Mouse (Mus musculus) lung, embryonic 15.5 days (tissue): ENCODE data around the gene Cbl. TPM values are rescaled to one million over a fixed set of nuclear protein-coding genes. Genes with fewer than 3 reads are reported as not detected.
A peak's percentile ranks its signal among the peaks of the same experiment; 100 is the strongest.

Source experiments
- ATAC-seq: fragments of 200-750 bp; cut with Nextera tagmentation; 2 replicates; pipeline ENCODE4 v1.8.0; 2017; ENCODE audit warnings: moderate number of reproducible peaks, borderline replicate concordance; ENCODE audit not compliant: low FRiP score, low TSS enrichment; ENCODE audit errors: extremely low read depth
- H3K27ac ChIP-seq: fragments of 300-500 bp; sonication (generic); 2 replicates; pipeline ENCODE4 v1.5.1; 2015; ENCODE audit warnings: moderate library complexity, mild to moderate bottlenecking, inconsistent platforms
- H3K27me3 ChIP-seq: fragments of 300-500 bp; sonication (generic); 2 replicates; pipeline ENCODE4 v1.6.1; 2015; ENCODE audit warnings: inconsistent platforms
- H3K36me3 ChIP-seq: fragments of 300-500 bp; sonication (generic); 2 replicates; pipeline ENCODE4 v1.6.1; 2015; ENCODE audit warnings: inconsistent platforms
- H3K4me1 ChIP-seq: fragments of 300-500 bp; sonication (generic); 2 replicates; pipeline ENCODE4 v1.6.1; 2015; ENCODE audit warnings: inconsistent platforms
- H3K4me2 ChIP-seq: fragments of 300-500 bp; sonication (generic); 2 replicates; pipeline ENCODE4 v1.6.1; 2015; ENCODE audit warnings: inconsistent platforms, mild to moderate bottlenecking, moderate library complexity
- H3K4me3 ChIP-seq: fragments of 300-500 bp; sonication (generic); 2 replicates; pipeline ENCODE4 v1.5.1; 2015; ENCODE audit warnings: mild to moderate bottlenecking, inconsistent platforms
- H3K9ac ChIP-seq: fragments of 300-500 bp; sonication (generic); 2 replicates; pipeline ENCODE4 v1.6.1; 2015; ENCODE audit warnings: inconsistent platforms
- H3K9me3 ChIP-seq: fragments of 300-500 bp; sonication (generic); 2 replicates; pipeline ENCODE4 v1.6.1; 2016; ENCODE audit warnings: inconsistent platforms
- WGBS: fragments of 180-500 bp; shearing (Covaris S2); methylation state at CpG from one replicate; pipeline ENCODE4 v1.1.7; 2015; 5-methylcytosine and 5-hydroxymethylcytosine counted together
- polyA plus RNA-seq: library from polyadenylated mRNA; unstranded; fragments of >200 nt; fragmentation: Nextera tagmentation; extraction: Ambion mirVana; gene quantifications from 2 replicates; pipeline ENCODE4 v1.2.1, GENCODE M21; 2015

Cbl gene
- polyA plus RNA-seq, 1 experiment from 2014 or later: 15.4 TPM

GRCm38 (mm10) chr9:44207840-44208239, 26.0 kb downstream of the Cbl start:
- Histone ChIP-seq H3K36me3 (peaks cover 4% of the 10 kb centered on the region; the same call in 1 of the 2 replicates), H3K27ac (no peak overlapping the region), H3K4me2 (no peak overlapping the region), H3K9me3 (no peaks in the 10 kb centered on the region), H3K4me1 (no peaks in the 10 kb centered on the region), H3K27me3 (no peaks in the 10 kb centered on the region), H3K9ac (no peak overlapping the region), H3K4me3 (no peak overlapping the region)
- 91% methylated on average over 2 of the region's 2 CpGs for WGBS
- no peak for ATAC-seq

GRCm38 (mm10) chr9:44200458-44200857, 33.4 kb downstream of the Cbl start:
- no peak for ATAC-seq
- Histone ChIP-seq H3K4me3 (no peak overlapping the region), H3K27me3 (no peaks in the 10 kb centered on the region), H3K9ac (no peak overlapping the region), H3K27ac (no peak overlapping the region), H3K36me3 (peaks cover 19% of the 10 kb centered on the region), H3K4me1 (0 out of 2 replicates have a peak, but pooled peaks cover 8% of the 10 kb centered on the region), H3K9me3 (no peaks in the 10 kb centered on the region), H3K4me2 (no peak overlapping the region)
- WGBS: 70% methylated on average over 3 of the region's 3 CpGs

GRCm38 (mm10) chr9:44199580-44199979, 34.3 kb downstream of the Cbl start:
- Histone ChIP-seq H3K4me3 (no peak overlapping the region), H3K9ac (no peak overlapping the region), H3K27me3 (no peaks in the 10 kb centered on the region), H3K27ac (peak overlapping the region; percentile 55; the same call in 1 of the 2 replicates), H3K36me3 (peaks cover 19% of the 10 kb centered on the region), H3K9me3 (no peaks in the 10 kb centered on the region), H3K4me2 (no peak overlapping the region), H3K4me1 (0 out of 2 replicates have a peak, but pooled peaks cover 8% of the 10 kb centered on the region)
- no peak for ATAC-seq

- H3K27me3 ChIP-seq: no peaks in the 10 kb centered on the region
- WGBS: 58% methylated on average over 3 of the region's 3 CpGs
Measured at GRCm38 (mm10) chr9:44199166-44199565, 34.7 kb downstream of the Cbl start.

GRCm38 (mm10) chr9:44196354-44196753, 37.5 kb downstream of the Cbl start:
- WGBS: 83% methylated on average over 4 of the region's 4 CpGs
- Histone ChIP-seq H3K9me3 (no peaks in the 10 kb centered on the region), H3K27me3 (no peaks in the 10 kb centered on the region), H3K9ac (no peak overlapping the region), H3K4me2 (no peak overlapping the region), H3K27ac (no peak overlapping the region), H3K36me3 (peaks cover 19% of the 10 kb centered on the region), H3K4me3 (no peak overlapping the region), H3K4me1 (0 out of 2 replicates have a peak, but pooled peaks cover 8% of the 10 kb centered on the region)
- ATAC-seq: no peak

More at GRCm38 (mm10) chr9:44199166-44199565, 34.7 kb downstream of the Cbl start:
- Histone ChIP-seq H3K4me3 (no peak overlapping the region), H3K9me3 (no peaks in the 10 kb centered on the region), H3K27ac (peak overlapping the region; percentile 55; the same call in 1 of the 2 replicates), H3K4me2 (no peak overlapping the region), H3K4me1 (0 out of 2 replicates have a peak, but pooled peaks cover 8% of the 10 kb centered on the region), H3K36me3 (peaks cover 19% of the 10 kb centered on the region), H3K9ac (no peak overlapping the region)
- ATAC-seq: no peak

- Histone ChIP-seq H3K9me3 (no peaks in the 10 kb centered on the region), H3K4me1 (0 out of 2 replicates have a peak, but pooled peaks cover 3% of the 10 kb centered on the region), H3K27ac (no peak overlapping the region), H3K27me3 (no peaks in the 10 kb centered on the region), H3K9ac (no peak overlapping the region), H3K4me3 (no peak overlapping the region), H3K4me2 (no peak overlapping the region), H3K36me3 (peaks cover 14% of the 10 kb centered on the region)
- ATAC-seq: no peak
- 44% methylated on average over 1 of the region's 1 CpGs for WGBS
Measured at GRCm38 (mm10) chr9:44194000-44194399, 39.8 kb downstream of the Cbl start.

GRCm38 (mm10) chr9:44192794-44193193, 41.1 kb downstream of the Cbl start:
- WGBS: 87% methylated on average over 5 of the region's 5 CpGs
- Histone ChIP-seq H3K9ac (no peak overlapping the region), H3K27me3 (no peaks in the 10 kb centered on the region)

GRCm38 (mm10) chr9:44192312-44192711, 41.5 kb downstream of the Cbl start:
- Histone ChIP-seq H3K27ac (no peak overlapping the region), H3K27me3 (no peaks in the 10 kb centered on the region), H3K4me2 (no peak overlapping the region), H3K4me1 (no peaks in the 10 kb centered on the region), H3K9me3 (no peaks in the 10 kb centered on the region), H3K9ac (no peak overlapping the region), H3K4me3 (no peak overlapping the region), H3K36me3 (no peaks in the 10 kb centered on the region)
- 83% methylated on average over 3 of the region's 3 CpGs for WGBS
- no peak for ATAC-seq

More at GRCm38 (mm10) chr9:44192794-44193193, 41.1 kb downstream of the Cbl start:
- Histone ChIP-seq H3K4me1 (no peaks in the 10 kb centered on the region), H3K4me3 (no peak overlapping the region), H3K9me3 (no peaks in the 10 kb centered on the region), H3K4me2 (no peak overlapping the region), H3K27ac (no peak overlapping the region), H3K36me3 (peaks cover 5% of the 10 kb centered on the region)
- no peak for ATAC-seq

- H3K4me3 ChIP-seq: no peak overlapping the region
- no peak for ATAC-seq
- H3K36me3 ChIP-seq: no peaks in the 10 kb centered on the region
- H3K4me2 ChIP-seq: no peak overlapping the region
- H3K27ac ChIP-seq: no peak overlapping the region
- no peaks in the 10 kb centered on the region for H3K9me3 ChIP-seq
- no peaks in the 10 kb centered on the region for H3K27me3 ChIP-seq
- WGBS: 67% methylated on average over 3 of the region's 3 CpGs
- H3K9ac ChIP-seq: no peak overlapping the region
- H3K4me1 ChIP-seq: no peaks in the 10 kb centered on the region
Measured at GRCm38 (mm10) chr9:44191166-44191565, 42.7 kb downstream of the Cbl start.

- no peak overlapping the region for H3K4me2 ChIP-seq
- 76% methylated on average over 12 of the region's 12 CpGs for WGBS
- no peaks in the 10 kb centered on the region for H3K36me3 ChIP-seq
- H3K27me3 ChIP-seq: no peaks in the 10 kb centered on the region
- no peak overlapping the region for H3K4me3 ChIP-seq
- H3K4me1 ChIP-seq: no peaks in the 10 kb centered on the region
- no peak overlapping the region for H3K9ac ChIP-seq
- no peak overlapping the region for H3K27ac ChIP-seq
- no peak for ATAC-seq
- no peaks in the 10 kb centered on the region for H3K9me3 ChIP-seq
Measured at GRCm38 (mm10) chr9:44188223-44188622, 45.6 kb downstream of the Cbl start.

GRCm38 (mm10) chr9:44182260-44182659, 51.6 kb downstream of the Cbl start:
- Histone ChIP-seq H3K4me3 (no peak overlapping the region), H3K27ac (no peak overlapping the region), H3K36me3 (no peaks in the 10 kb centered on the region), H3K27me3 (no peaks in the 10 kb centered on the region), H3K4me1 (no peaks in the 10 kb centered on the region), H3K4me2 (no peak overlapping the region), H3K9ac (no peak overlapping the region), H3K9me3 (no peaks in the 10 kb centered on the region)
- no peak for ATAC-seq
- WGBS: 93% methylated on average over 3 of the region's 3 CpGs

GRCm38 (mm10) chr9:44181537-44181936, 52.3 kb downstream of the Cbl start:
- no peak for ATAC-seq
- Histone ChIP-seq H3K4me1 (no peaks in the 10 kb centered on the region), H3K27ac (no peak overlapping the region), H3K9ac (no peak overlapping the region), H3K9me3 (no peaks in the 10 kb centered on the region), H3K36me3 (no peaks in the 10 kb centered on the region), H3K4me2 (no peak overlapping the region), H3K4me3 (no peak overlapping the region), H3K27me3 (no peaks in the 10 kb centered on the region)
- WGBS: 59% methylated on average over 5 of the region's 5 CpGs

- no peaks in the 10 kb centered on the region for H3K4me1 ChIP-seq
- H3K9me3 ChIP-seq: no peaks in the 10 kb centered on the region
- H3K4me3 ChIP-seq: no peak overlapping the region
- ATAC-seq: no peak
- no peaks in the 10 kb centered on the region for H3K27me3 ChIP-seq
- H3K9ac ChIP-seq: no peak overlapping the region
- no peak overlapping the region for H3K4me2 ChIP-seq
- WGBS: 96% methylated on average over 12 of the region's 12 CpGs
- no peak overlapping the region for H3K27ac ChIP-seq
- no peaks in the 10 kb centered on the region for H3K36me3 ChIP-seq
Measured at GRCm38 (mm10) chr9:44178811-44179210, 55.0 kb downstream of the Cbl start.
